Mouse (Mus musculus) ovary, adult 10 weeks (tissue): ENCODE results near the gene Gen1. TPM values are rescaled to one million over a fixed set of nuclear protein-coding genes. Genes with fewer than 3 reads are reported as not detected.

Source experiments
- polyA plus RNA-seq: library from polyadenylated mRNA; stranded (reverse); fragments of 350-450 nt; fragmentation: Illumina TruSeq; extraction: RNeasy Lipid Tissue Mini Kit (QIAGEN cat#74804); gene quantifications from one replicate; pipeline ENCODE4 v1.2.3, GENCODE M21; 2014

Gene Gen1
- 16.6 TPM for polyA plus RNA-seq

DNA sequence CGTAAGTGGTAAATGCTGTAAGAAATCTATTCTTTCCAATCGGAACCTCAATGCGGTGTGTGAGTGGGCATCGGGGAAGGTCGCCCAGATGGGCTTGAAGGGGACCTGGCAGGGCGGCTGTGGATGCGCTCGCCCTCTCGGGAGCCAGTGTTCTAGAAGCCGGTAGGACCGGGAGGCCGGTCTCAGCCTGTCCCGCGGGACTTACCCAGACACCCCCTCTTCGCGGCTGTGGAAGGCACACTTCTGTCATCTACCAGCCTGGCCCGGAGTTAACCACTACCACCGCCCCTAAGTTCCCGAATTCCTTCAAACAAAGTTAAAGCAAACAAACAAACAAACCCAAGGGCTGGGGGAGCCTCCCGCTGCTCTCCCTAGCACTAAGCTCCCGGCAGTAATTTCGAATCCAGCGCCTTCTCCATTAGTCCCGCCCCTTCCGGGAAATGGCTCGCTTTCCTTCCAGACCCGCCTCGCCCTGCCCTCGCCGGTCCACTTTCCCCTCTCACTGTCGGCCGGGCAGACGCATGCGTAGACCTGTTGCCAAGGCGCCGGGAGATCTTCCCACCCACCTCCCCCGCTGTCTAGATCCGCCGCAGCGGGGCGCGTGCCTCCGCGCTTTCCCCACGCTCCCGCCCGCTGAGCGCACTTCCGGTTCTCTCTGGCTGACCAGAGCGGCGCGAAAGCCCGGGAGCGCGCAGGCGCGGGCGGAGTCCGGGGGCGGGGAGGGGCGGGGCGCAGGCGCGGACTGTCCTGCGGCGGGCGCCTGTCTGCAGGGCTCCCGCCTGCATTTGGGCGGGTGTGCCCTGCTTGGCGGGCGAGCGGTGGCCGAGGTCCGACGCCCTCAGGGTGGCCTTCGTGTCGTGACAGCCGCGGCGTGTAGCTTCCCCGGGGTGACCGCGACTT, at the start of gene Gen1, which contains the start of gene Smc6:
Gen1 (minus strand) TSS at position 420 of the 900 bp plus-strand sequence.
Smc6 (plus strand) TSS at position 505 of the 900 bp plus-strand sequence.

DNA sequence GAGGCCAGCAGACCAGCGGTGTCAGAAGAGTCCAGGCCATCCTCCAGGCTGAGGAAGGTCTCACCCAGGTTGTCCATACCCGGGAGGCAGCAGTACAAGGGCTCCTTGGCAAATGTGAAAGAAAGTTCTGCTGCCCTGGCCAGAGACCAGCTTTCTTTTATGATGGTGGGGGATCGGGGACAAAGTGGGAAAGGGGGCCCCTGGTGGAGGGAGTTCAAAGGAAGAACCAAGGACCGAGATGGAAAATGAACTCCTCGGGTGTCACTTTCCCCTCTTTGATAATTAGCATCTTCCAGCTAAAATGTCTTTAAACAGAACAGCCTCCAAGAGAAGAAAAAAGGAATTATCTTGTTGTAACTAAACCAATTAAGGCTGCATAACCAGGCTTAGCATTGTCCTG, 56.7 kb downstream of the Gen1 start, which contains the start of gene Msgn1:
Msgn1 (minus strand) TSS at position 101 of the 400 bp plus-strand sequence.

Other genes with a start within 250 kb of the Gen1 start
- gene Kcns3, start 114.7 kb downstream of the Gen1 start, polyA plus RNA-seq: 2.3 TPM
- not detected for gene Msgn1, start 56.8 kb downstream of the Gen1 start, polyA plus RNA-seq
- gene Smc6, start 85 bp upstream of the Gen1 start, polyA plus RNA-seq: 174 TPM
- 0.71 TPM for gene Vsnl1, start 170.8 kb upstream of the Gen1 start, polyA plus RNA-seq
- 2.5 TPM for gene Rad51ap2, start 190.3 kb upstream of the Gen1 start, polyA plus RNA-seq